Mouse (Mus musculus): ENCODE measurements at regions not wholly inside any gene's neighbourhood (a gene's known extent, or its start where the extent isn't known, plus 50 kb on each side); places are given as distances from the start of the nearest gene placed in this dataset.
A peak's percentile ranks its signal among the peaks of the same experiment; 100 is the strongest.

- Histone ChIP-seq H3K9ac (ENCODE audit: low read depth, low read length) (no peak overlapping the region), H3K4me1 (ENCODE audit: control insufficient read depth, insufficient read depth, low read length) (no peaks in the 10 kb centered on the region), H3K27ac (no peak overlapping the region), H3K79me2 (replicated peaks; ENCODE audit: control insufficient read depth, insufficient read depth, low read length) (no peaks in the 10 kb centered on the region), H3K27me3 (ENCODE audit: control insufficient read depth, insufficient read depth, low read length) (no peaks in the 10 kb centered on the region), H3K4me3 (no peak overlapping the region), H3K36me3 (ENCODE audit: control insufficient read depth, insufficient read depth, low read length) (no peaks in the 10 kb centered on the region)
- 71% methylated on average over 8 of the region's 8 CpGs for WGBS
- DNase-seq: no peak
- intact Hi-C loops (cut with DNase I): no loop called here
- TF ChIP-seq CTCF (IDR thresholded peaks at IDR 0.05): no peak
- no peak for TF ChIP-seq EP300 (IDR thresholded peaks at IDR 0.05; ENCODE audit: insufficient read depth, low read depth, low read length)
- TF ChIP-seq POLR2A (IDR thresholded peaks at IDR 0.05; ENCODE audit: insufficient read depth, low read depth, low read length): no peak
These were observed 167.8 kb upstream of the Kcnj16 start for GRCm38 (mm10) chr11:110799887-110800578.

- Histone ChIP-seq H3K79me2 (replicated peaks; ENCODE audit: control insufficient read depth, insufficient read depth, low read length) (no peaks in the 10 kb centered on the region), H3K27me3 (ENCODE audit: control insufficient read depth, insufficient read depth, low read length) (no peaks in the 10 kb centered on the region), H3K9ac (ENCODE audit: low read depth, low read length) (no peak overlapping the region), H3K27ac (no peak overlapping the region), H3K36me3 (ENCODE audit: control insufficient read depth, insufficient read depth, low read length) (no peaks in the 10 kb centered on the region), H3K4me1 (ENCODE audit: control insufficient read depth, insufficient read depth, low read length) (no peaks in the 10 kb centered on the region), H3K4me3 (no peak overlapping the region)
- no peak for DNase-seq
- TF ChIP-seq EP300 (IDR thresholded peaks at IDR 0.05; ENCODE audit: insufficient read depth, low read depth, low read length): no peak
- no peak for TF ChIP-seq POLR2A (IDR thresholded peaks at IDR 0.05; ENCODE audit: insufficient read depth, low read depth, low read length)
- TF ChIP-seq CTCF (IDR thresholded peaks at IDR 0.05): no peak
- 60% methylated on average over 7 of the region's 7 CpGs for WGBS
- intact Hi-C loops (cut with DNase I): no loop called here
These were observed 165.8 kb upstream of the Kcnj16 start for GRCm38 (mm10) chr11:110802013-110802412.

DNA sequence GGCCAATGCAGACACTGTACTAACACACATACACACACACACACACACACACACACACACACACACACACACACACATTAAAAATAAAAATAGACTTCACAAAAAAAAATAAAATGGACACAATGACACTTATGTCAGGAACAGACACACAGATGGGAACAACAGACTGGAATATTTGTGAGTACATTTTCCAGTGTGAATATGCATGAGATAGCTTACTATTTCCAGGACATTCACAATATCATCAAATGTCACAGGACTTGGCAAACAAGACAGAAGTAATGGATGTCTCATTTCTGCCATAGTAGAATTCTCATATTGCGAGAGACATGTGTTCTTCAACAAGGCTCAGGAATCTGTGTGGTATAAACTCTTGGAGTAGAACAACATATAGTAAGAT lies 163.8 kb upstream of the Kcnj16 start:
- Histone ChIP-seq H3K79me2 (replicated peaks; ENCODE audit: control insufficient read depth, insufficient read depth, low read length) (no peaks in the 10 kb centered on the region), H3K4me1 (ENCODE audit: control insufficient read depth, insufficient read depth, low read length) (no peaks in the 10 kb centered on the region), H3K27ac (no peak overlapping the region), H3K36me3 (ENCODE audit: control insufficient read depth, insufficient read depth, low read length) (no peaks in the 10 kb centered on the region), H3K9ac (ENCODE audit: low read depth, low read length) (no peak overlapping the region), H3K27me3 (ENCODE audit: control insufficient read depth, insufficient read depth, low read length) (no peaks in the 10 kb centered on the region), H3K4me3 (no peak overlapping the region)
- TF ChIP-seq EP300 (IDR thresholded peaks at IDR 0.05; ENCODE audit: insufficient read depth, low read depth, low read length) (no peak), POLR2A (IDR thresholded peaks at IDR 0.05; ENCODE audit: insufficient read depth, low read depth, low read length) (no peak), CTCF (IDR thresholded peaks at IDR 0.05) (no peak)
- intact Hi-C loops (cut with DNase I): no loop called here
- WGBS: 88% methylated on average over 1 of the region's 1 CpGs
- no peak for DNase-seq

- Histone ChIP-seq H3K79me2 (replicated peaks; ENCODE audit: control insufficient read depth, insufficient read depth, low read length) (no peaks in the 10 kb centered on the region), H3K4me1 (ENCODE audit: control insufficient read depth, insufficient read depth, low read length) (no peaks in the 10 kb centered on the region), H3K27me3 (ENCODE audit: control insufficient read depth, insufficient read depth, low read length) (no peaks in the 10 kb centered on the region), H3K27ac (no peak overlapping the region), H3K9ac (ENCODE audit: low read depth, low read length) (no peak overlapping the region), H3K36me3 (ENCODE audit: control insufficient read depth, insufficient read depth, low read length) (no peaks in the 10 kb centered on the region), H3K4me3 (no peak overlapping the region)
- 70% methylated on average over 6 of the region's 6 CpGs for WGBS
- TF ChIP-seq EP300 (IDR thresholded peaks at IDR 0.05; ENCODE audit: insufficient read depth, low read depth, low read length): no peak
- no peak for TF ChIP-seq CTCF (IDR thresholded peaks at IDR 0.05)
- TF ChIP-seq POLR2A (IDR thresholded peaks at IDR 0.05; ENCODE audit: insufficient read depth, low read depth, low read length): no peak
- intact Hi-C loops (cut with DNase I): no loop called here
- no peak for DNase-seq
These were observed 154.7 kb upstream of the Kcnj16 start for GRCm38 (mm10) chr11:110813137-110813536.

GRCm38 (mm10) chr11:110814732-110815131 lies 153.1 kb upstream of the Kcnj16 start:
- no peaks in the 10 kb centered on the region for H3K4me1 ChIP-seq (ENCODE audit: control insufficient read depth, insufficient read depth, low read length)
- intact Hi-C loops (cut with DNase I): no loop called here
- no peaks in the 10 kb centered on the region for H3K79me2 ChIP-seq (replicated peaks; ENCODE audit: control insufficient read depth, insufficient read depth, low read length)
- WGBS: 88% methylated on average over 9 of the region's 9 CpGs
- no peaks in the 10 kb centered on the region for H3K27me3 ChIP-seq (ENCODE audit: control insufficient read depth, insufficient read depth, low read length)
- DNase-seq: no peak
- no peak overlapping the region for H3K9ac ChIP-seq (ENCODE audit: low read depth, low read length)
- no peak overlapping the region for H3K27ac ChIP-seq
- no peak for TF ChIP-seq CTCF (IDR thresholded peaks at IDR 0.05)
- TF ChIP-seq POLR2A (IDR thresholded peaks at IDR 0.05; ENCODE audit: insufficient read depth, low read depth, low read length): no peak
- TF ChIP-seq EP300 (IDR thresholded peaks at IDR 0.05; ENCODE audit: insufficient read depth, low read depth, low read length): no peak
- no peaks in the 10 kb centered on the region for H3K36me3 ChIP-seq (ENCODE audit: control insufficient read depth, insufficient read depth, low read length)
- H3K4me3 ChIP-seq: no peak overlapping the region

DNA sequence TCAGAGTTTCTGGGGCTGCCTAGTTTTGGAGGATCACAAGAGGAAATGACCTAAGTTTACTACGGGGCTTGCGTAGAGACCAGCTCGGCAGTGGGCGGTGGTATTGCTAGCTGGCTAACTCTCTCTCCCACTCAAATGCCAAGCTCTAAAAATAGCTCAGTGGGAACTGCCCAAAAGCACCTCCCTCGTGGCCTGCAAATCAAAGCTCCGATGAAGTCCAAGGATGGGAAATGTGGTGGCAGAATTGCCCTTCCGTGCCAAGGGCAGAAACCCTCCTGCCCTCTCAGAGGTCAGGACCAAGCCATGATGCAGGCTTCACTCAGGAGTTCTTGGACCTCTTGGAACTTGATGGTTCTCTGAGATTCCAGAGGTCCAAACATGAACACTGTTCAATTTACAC lies 152.6 kb upstream of the Kcnj16 start:
- Histone ChIP-seq H3K27ac (no peak overlapping the region), H3K4me1 (ENCODE audit: control insufficient read depth, insufficient read depth, low read length) (no peaks in the 10 kb centered on the region), H3K79me2 (replicated peaks; ENCODE audit: control insufficient read depth, insufficient read depth, low read length) (no peaks in the 10 kb centered on the region), H3K36me3 (ENCODE audit: control insufficient read depth, insufficient read depth, low read length) (no peaks in the 10 kb centered on the region), H3K4me3 (no peak overlapping the region), H3K27me3 (ENCODE audit: control insufficient read depth, insufficient read depth, low read length) (no peaks in the 10 kb centered on the region), H3K9ac (ENCODE audit: low read depth, low read length) (no peak overlapping the region)
- intact Hi-C loops (cut with DNase I): no loop called here
- peak in 1 of 2 experiments; percentile 12 for DNase-seq
- TF ChIP-seq EP300 (IDR thresholded peaks at IDR 0.05; ENCODE audit: insufficient read depth, low read depth, low read length): no peak
- no peak for TF ChIP-seq POLR2A (IDR thresholded peaks at IDR 0.05; ENCODE audit: insufficient read depth, low read depth, low read length)
- WGBS: 43% methylated on average over 7 of the region's 7 CpGs
